Mouse (Mus musculus): ENCODE data around the gene Olfr279. TPM values are rescaled to one million over a fixed set of nuclear protein-coding genes. Genes with fewer than 3 reads are reported as not detected.

Olfr279 gene
- total RNA-seq (2023), result not detected in 2 replicates

GRCm38 (mm10) chr15:98492102-98492501 lies at the start of gene Olfr279:
Gene Olfr279, plus strand, starts transcription at chr15:98492402.

GRCm38 (mm10) chr15:98452288-98452687 lies 39.9 kb upstream of the Olfr279 start, which contains the start of gene Olfr281:
Gene Olfr281, plus strand, starts transcription at chr15:98452588.

DNA sequence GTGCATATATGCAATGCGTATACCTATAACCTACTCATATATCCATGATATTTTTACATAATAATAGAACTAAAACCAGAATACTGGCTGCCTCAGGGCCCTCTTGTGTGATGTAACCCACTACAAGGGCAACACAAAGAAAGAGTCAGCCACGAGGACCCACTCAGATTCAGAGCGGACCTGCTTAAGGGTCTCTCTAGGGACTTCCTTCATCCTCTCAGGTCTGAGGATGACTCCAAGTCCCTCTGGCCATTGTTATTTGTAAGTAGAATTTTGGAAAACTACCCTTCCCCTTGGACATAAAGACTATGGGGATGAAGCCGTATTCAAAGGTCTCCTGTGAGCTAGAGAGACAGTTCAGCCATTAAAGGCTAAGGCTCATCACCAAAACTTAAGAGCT lies 22.6 kb upstream of the Olfr279 start, which contains the start of gene OR5BS1P:
Gene OR5BS1P (plus strand): TSS at position 301 of the 400 bp plus-strand sequence.

DNA sequence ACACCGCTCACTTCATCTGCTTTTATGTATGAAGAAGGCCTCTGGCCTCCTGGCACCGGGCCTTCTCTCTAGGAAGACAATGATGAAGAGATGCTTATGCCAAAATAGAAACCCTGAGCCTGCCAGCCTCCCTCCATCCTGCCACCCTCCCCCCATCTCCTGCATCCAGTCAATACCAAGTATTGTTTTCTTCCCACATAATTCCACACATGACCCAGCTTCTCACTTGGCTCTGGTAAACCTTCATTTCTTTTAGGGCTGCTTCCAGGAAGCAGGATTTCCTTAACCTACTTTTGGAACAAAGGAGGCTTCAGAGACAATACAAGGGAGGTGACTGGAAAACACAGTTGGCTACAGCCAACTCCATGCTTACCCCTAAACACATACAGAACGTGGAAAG lies 9.5 kb upstream of the Olfr279 start, which contains the start of gene Lalba:
Gene Lalba (minus strand): TSS at position 21 of the 400 bp plus-strand sequence.

DNA sequence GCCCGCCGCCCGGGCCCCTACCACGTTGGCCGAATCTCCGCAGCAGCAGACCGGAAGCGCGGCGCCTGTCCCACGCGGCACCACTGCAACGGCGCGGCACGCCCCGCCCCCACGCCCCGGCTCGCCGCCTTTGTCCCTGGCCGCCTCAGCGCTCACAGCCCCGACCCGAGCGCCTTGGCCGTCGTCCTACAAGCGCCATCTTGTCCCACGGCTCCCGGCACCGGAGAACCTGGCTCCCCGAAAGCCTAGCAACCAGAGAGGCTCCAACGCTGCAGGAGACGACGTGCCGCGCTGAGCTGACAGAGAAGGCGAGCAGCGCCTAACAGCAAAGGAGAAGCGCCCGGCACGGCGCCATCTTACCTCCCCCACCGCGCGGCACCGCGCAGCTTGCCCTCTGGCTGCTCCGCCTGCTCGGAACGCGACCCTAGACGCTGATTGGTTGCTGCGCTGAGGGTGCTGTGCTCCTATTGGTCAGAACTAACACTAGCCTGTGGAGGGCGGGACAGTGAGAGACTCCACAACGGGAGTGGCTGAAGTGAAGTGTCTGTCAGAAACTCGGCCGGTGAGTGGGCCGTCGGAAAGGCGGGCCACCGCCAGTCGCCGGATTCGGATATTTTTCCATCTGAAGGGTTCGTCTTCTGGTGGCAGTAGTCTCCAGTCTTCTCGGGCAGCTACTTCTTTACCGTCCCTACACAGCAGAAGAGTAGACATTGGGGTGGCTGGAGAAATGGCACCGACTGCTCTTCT lies 41.9 kb downstream of the Olfr279 start, which contains the start of gene Kansl2:
Gene Kansl2 (minus strand): TSS at position 384 of the 747 bp plus-strand sequence.

Other genes with a start within 250 kb of the Olfr279 start
- not detected in 2 replicates for gene H1fnt, start 235.1 kb upstream of the Olfr279 start, total RNA-seq (2023)
- not detected in 2 replicates for gene Zfp641, start 196.2 kb upstream of the Olfr279 start, total RNA-seq (2023)
- gene Olfr285, start 175.0 kb upstream of the Olfr279 start, total RNA-seq (2023), result not detected in 2 replicates
- not detected in 2 replicates for gene Olfr284, start 151.4 kb upstream of the Olfr279 start, total RNA-seq (2023)
- not detected in 2 replicates for gene Olfr283, start 111.5 kb upstream of the Olfr279 start, total RNA-seq (2023)
- gene Olfr282, start 61.2 kb upstream of the Olfr279 start, total RNA-seq (2023), result not detected in 2 replicates
- gene Olfr281, start 39.8 kb upstream of the Olfr279 start, total RNA-seq (2023), result not detected in 2 replicates
- not detected in 2 replicates for gene OR5BS1P, start 22.5 kb upstream of the Olfr279 start, total RNA-seq (2023)
- gene Lalba, start 9.7 kb upstream of the Olfr279 start, total RNA-seq (2023), result not detected in 2 replicates
- gene Kansl2, start 41.9 kb downstream of the Olfr279 start, total RNA-seq (2023), result 20.3 and 31.7 TPM in 2 replicates
- gene Ccnt1, start 78.5 kb downstream of the Olfr279 start, total RNA-seq (2023), result 156 and 177 TPM in 2 replicates
- gene 4930415O20Rik, start 78.6 kb downstream of the Olfr279 start, total RNA-seq (2023), result not detected in 2 replicates
- 1.5 and 2.5 TPM in 2 replicates for gene Adcy6, start 117.7 kb downstream of the Olfr279 start, total RNA-seq (2023)
- gene Cacnb3, start 138.4 kb downstream of the Olfr279 start, total RNA-seq (2023), result 0.43 and 1.2 TPM in 2 replicates
- 68.1 and 73.5 TPM in 2 replicates for gene Ddx23, start 170.5 kb downstream of the Olfr279 start, total RNA-seq (2023)
- 16.4 and 16.6 TPM in 2 replicates for gene Rnd1, start 185.1 kb downstream of the Olfr279 start, total RNA-seq (2023)
- not detected in 2 replicates for gene Ccdc65, start 215.8 kb downstream of the Olfr279 start, total RNA-seq (2023)
- 1.4 and 2.0 TPM in 2 replicates for gene Fkbp11, start 235.8 kb downstream of the Olfr279 start, total RNA-seq (2023)